Mouse (Mus musculus): ENCODE results near the gene Acpp. TPM values are rescaled to one million over a fixed set of nuclear protein-coding genes. Genes with fewer than 3 reads are reported as not detected.

Acpp gene
- polyA plus RNA-seq, 1 experiment from 2014 or later: 0.40 TPM

GRCm38 (mm10) chr9:104360389-104360788 is 22.8 kb upstream of the Acpp start:
- no peak for DNase-seq (ENCODE audit: low spot score)

GRCm38 (mm10) chr9:104355521-104356270 is 18.1 kb upstream of the Acpp start:
- ATAC-seq (replicated peaks; ENCODE audit: low FRiP score) (no peak), DNase-seq (ENCODE audit: low spot score) (no peak)
- Histone ChIP-seq H3K4me3 (ENCODE audit: low read depth, low read length) (no peak overlapping the region), H3K36me3 (ENCODE audit: control insufficient read depth, insufficient read depth, low read length) (no peaks in the 10 kb centered on the region), H3K27ac (ENCODE audit: low read depth, low read length) (no peak overlapping the region), H3K9me3 (ENCODE audit: control insufficient read depth, low read length) (no peaks in the 10 kb centered on the region), H3K4me2 (ENCODE audit: low read depth, low read length, severe bottlenecking) (no peak overlapping the region), H3K4me1 (replicated peaks; ENCODE audit: control insufficient read depth, insufficient read depth, low read length) (no peaks in the 10 kb centered on the region; the same call in 1 of the 2 replicates), H3K9ac (ENCODE audit: low read length) (no peak overlapping the region), H3K27me3 (ENCODE audit: control insufficient read depth, insufficient read depth, low read length) (no peaks in the 10 kb centered on the region)
- 70% methylated on average over 8 of the region's 8 CpGs for WGBS

More at GRCm38 (mm10) chr9:104360389-104360788, 22.8 kb upstream of the Acpp start:
- Histone ChIP-seq H3K4me2 (ENCODE audit: low read depth, low read length, severe bottlenecking) (no peak overlapping the region), H3K27me3 (ENCODE audit: control insufficient read depth, insufficient read depth, low read length) (no peaks in the 10 kb centered on the region), H3K9me3 (ENCODE audit: control insufficient read depth, low read length) (no peaks in the 10 kb centered on the region), H3K36me3 (ENCODE audit: control insufficient read depth, insufficient read depth, low read length) (no peaks in the 10 kb centered on the region), H3K4me3 (ENCODE audit: low read depth, low read length) (no peak overlapping the region), H3K9ac (ENCODE audit: low read length) (no peak overlapping the region), H3K4me1 (replicated peaks; ENCODE audit: control insufficient read depth, insufficient read depth, low read length) (no peaks in the 10 kb centered on the region; the same call in 1 of the 2 replicates), H3K27ac (ENCODE audit: low read depth, low read length) (no peak overlapping the region)
- no peak for ATAC-seq (replicated peaks; ENCODE audit: low FRiP score)
- 90% methylated on average over 4 of the region's 4 CpGs for WGBS

DNA sequence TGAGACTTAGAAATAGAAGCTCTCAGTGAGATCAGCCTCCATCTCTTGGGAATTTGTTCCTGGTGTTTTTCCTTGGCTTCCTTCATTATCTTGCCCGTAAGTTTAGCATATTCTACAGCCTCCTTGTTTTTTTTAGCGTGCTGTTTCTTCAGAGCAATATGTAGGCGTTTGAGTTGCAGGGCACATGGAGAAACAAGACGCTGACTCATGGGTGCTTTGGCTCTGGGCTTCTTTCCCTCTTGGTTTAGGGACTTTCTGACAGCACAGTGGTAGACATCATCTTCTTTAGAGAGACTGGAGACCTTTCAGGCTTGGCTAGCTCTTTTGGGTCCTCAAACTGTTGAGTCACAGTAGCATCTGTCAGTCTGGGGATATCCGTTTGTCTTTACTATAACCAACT is 6.6 kb upstream of the Acpp start:
- Histone ChIP-seq H3K27ac (ENCODE audit: low read depth, low read length) (no peak overlapping the region), H3K27me3 (ENCODE audit: control insufficient read depth, insufficient read depth, low read length) (no peaks in the 10 kb centered on the region), H3K36me3 (ENCODE audit: control insufficient read depth, insufficient read depth, low read length) (no peaks in the 10 kb centered on the region), H3K4me2 (ENCODE audit: low read depth, low read length, severe bottlenecking) (no peak overlapping the region), H3K4me1 (replicated peaks; ENCODE audit: control insufficient read depth, insufficient read depth, low read length) (no peaks in the 10 kb centered on the region), H3K4me3 (ENCODE audit: low read depth, low read length) (no peak overlapping the region), H3K9ac (ENCODE audit: low read length) (no peak overlapping the region), H3K9me3 (ENCODE audit: control insufficient read depth, low read length) (no peaks in the 10 kb centered on the region)
- WGBS: 90% methylated on average over 5 of the region's 5 CpGs
- ATAC-seq (replicated peaks; ENCODE audit: low FRiP score): no peak
- no peak for DNase-seq (ENCODE audit: low spot score)

DNA sequence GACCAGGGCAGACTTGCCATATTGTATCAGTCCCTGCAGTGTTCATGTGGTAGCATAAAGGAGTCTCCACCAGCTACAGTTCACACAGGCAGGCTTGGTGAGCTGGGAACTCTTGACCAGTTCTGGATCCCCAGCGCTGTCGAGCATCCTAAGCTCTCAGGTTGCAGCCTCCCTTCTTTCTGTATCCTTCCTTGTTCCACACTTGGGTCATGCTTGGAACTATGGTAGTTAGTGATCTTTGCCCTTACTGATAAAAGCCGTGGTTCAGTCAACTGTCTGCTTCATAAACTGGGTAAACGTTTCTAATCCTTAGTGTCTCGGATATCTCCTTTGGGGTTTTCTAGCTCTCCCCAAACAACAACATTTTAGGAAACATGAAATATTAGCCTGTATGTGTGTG is 1.9 kb upstream of the Acpp start:
- H3K9ac ChIP-seq (ENCODE audit: low read length): no peak overlapping the region
- H3K27me3 ChIP-seq (ENCODE audit: control insufficient read depth, insufficient read depth, low read length): no peaks in the 10 kb centered on the region
- H3K4me2 ChIP-seq (ENCODE audit: low read depth, low read length, severe bottlenecking): no peak overlapping the region
- no peak for DNase-seq (ENCODE audit: low spot score)
- H3K4me1 ChIP-seq (replicated peaks; ENCODE audit: control insufficient read depth, insufficient read depth, low read length): no peaks in the 10 kb centered on the region; the same call in 1 of the 2 replicates
- H3K4me3 ChIP-seq (ENCODE audit: low read depth, low read length): no peak overlapping the region
- no peak for ATAC-seq (replicated peaks; ENCODE audit: low FRiP score)
- no peaks in the 10 kb centered on the region for H3K36me3 ChIP-seq (ENCODE audit: control insufficient read depth, insufficient read depth, low read length)
- whole genome bisulfite sequencing: 89% methylated on average over 5 of the region's 5 CpGs
- H3K9me3 ChIP-seq (ENCODE audit: control insufficient read depth, low read length): no peaks in the 10 kb centered on the region
- H3K27ac ChIP-seq (ENCODE audit: low read depth, low read length): no peak overlapping the region

GRCm38 (mm10) chr9:104338489-104339427 is 1.2 kb upstream of the Acpp start:
- Histone ChIP-seq H3K36me3 (ENCODE audit: control insufficient read depth, insufficient read depth, low read length) (no peaks in the 10 kb centered on the region), H3K27me3 (ENCODE audit: control insufficient read depth, insufficient read depth, low read length) (no peaks in the 10 kb centered on the region), H3K27ac (ENCODE audit: low read depth, low read length) (no peak overlapping the region), H3K4me1 (replicated peaks; ENCODE audit: control insufficient read depth, insufficient read depth, low read length) (no peaks in the 10 kb centered on the region; the same call in 1 of the 2 replicates), H3K4me2 (ENCODE audit: low read depth, low read length, severe bottlenecking) (no peak overlapping the region), H3K9me3 (ENCODE audit: control insufficient read depth, low read length) (no peaks in the 10 kb centered on the region), H3K9ac (ENCODE audit: low read length) (no peak overlapping the region), H3K4me3 (ENCODE audit: low read depth, low read length) (no peak overlapping the region)
- ATAC-seq (replicated peaks; ENCODE audit: low FRiP score) (no peak), DNase-seq (ENCODE audit: low spot score) (no peak)
- 86% methylated on average over 18 of the region's 18 CpGs for WGBS

- no peak overlapping the region for H3K27ac ChIP-seq (ENCODE audit: low read depth, low read length)
- ATAC-seq (replicated peaks; ENCODE audit: low FRiP score) (no peak), DNase-seq (ENCODE audit: low spot score) (no peak)
- no peaks in the 10 kb centered on the region for H3K36me3 ChIP-seq (ENCODE audit: control insufficient read depth, insufficient read depth, low read length)
- H3K27me3 ChIP-seq (ENCODE audit: control insufficient read depth, insufficient read depth, low read length): no peaks in the 10 kb centered on the region
- no peaks in the 10 kb centered on the region for H3K4me1 ChIP-seq (replicated peaks; ENCODE audit: control insufficient read depth, insufficient read depth, low read length)
- no peak overlapping the region for H3K9ac ChIP-seq (ENCODE audit: low read length)
- WGBS: 87% methylated on average over 5 of the region's 5 CpGs
- H3K9me3 ChIP-seq (ENCODE audit: control insufficient read depth, low read length): no peaks in the 10 kb centered on the region
- no peak overlapping the region for H3K4me2 ChIP-seq (ENCODE audit: low read depth, low read length, severe bottlenecking)
- no peak overlapping the region for H3K4me3 ChIP-seq (ENCODE audit: low read depth, low read length)
These were observed 6.2 kb downstream of the Acpp start for GRCm38 (mm10) chr9:104331301-104331700.

GRCm38 (mm10) chr9:104328655-104329054 is 8.9 kb downstream of the Acpp start:
- Histone ChIP-seq H3K9me3 (ENCODE audit: control insufficient read depth, low read length) (no peaks in the 10 kb centered on the region), H3K4me1 (replicated peaks; ENCODE audit: control insufficient read depth, insufficient read depth, low read length) (no peaks in the 10 kb centered on the region), H3K4me3 (ENCODE audit: low read depth, low read length) (no peak overlapping the region), H3K4me2 (ENCODE audit: low read depth, low read length, severe bottlenecking) (no peak overlapping the region), H3K36me3 (ENCODE audit: control insufficient read depth, insufficient read depth, low read length) (no peaks in the 10 kb centered on the region), H3K27me3 (ENCODE audit: control insufficient read depth, insufficient read depth, low read length) (no peaks in the 10 kb centered on the region), H3K9ac (ENCODE audit: low read length) (no peak overlapping the region), H3K27ac (ENCODE audit: low read depth, low read length) (no peak overlapping the region)
- no peak for ATAC-seq (replicated peaks; ENCODE audit: low FRiP score)
- no peak for DNase-seq (ENCODE audit: low spot score)
- 75% methylated on average over 4 of the region's 4 CpGs for WGBS

- no peaks in the 10 kb centered on the region for H3K27me3 ChIP-seq (ENCODE audit: control insufficient read depth, insufficient read depth, low read length)
- no peak overlapping the region for H3K9ac ChIP-seq (ENCODE audit: low read length)
- no peak overlapping the region for H3K4me3 ChIP-seq (ENCODE audit: low read depth, low read length)
- ATAC-seq (replicated peaks; ENCODE audit: low FRiP score): no peak
- H3K36me3 ChIP-seq (ENCODE audit: control insufficient read depth, insufficient read depth, low read length): no peaks in the 10 kb centered on the region
- H3K9me3 ChIP-seq (ENCODE audit: control insufficient read depth, low read length): no peaks in the 10 kb centered on the region
- no peak for DNase-seq (ENCODE audit: low spot score)
- 77% methylated on average over 7 of the region's 7 CpGs for WGBS
- H3K4me1 ChIP-seq (replicated peaks; ENCODE audit: control insufficient read depth, insufficient read depth, low read length): no peaks in the 10 kb centered on the region
- no peak overlapping the region for H3K4me2 ChIP-seq (ENCODE audit: low read depth, low read length, severe bottlenecking)
- no peak overlapping the region for H3K27ac ChIP-seq (ENCODE audit: low read depth, low read length)
These were observed 16.0 kb downstream of the Acpp start for GRCm38 (mm10) chr9:104321519-104321918.

Measured in forebrain, embryonic 11.5 days (tissue).